Mouse (Mus musculus): ENCODE measurements around the gene Gast.

GRCm38 (mm10) chr11:100330235-100330634, 4.0 kb upstream of the Gast start:
- TF ChIP-seq CTCF (IDR thresholded peaks at IDR 0.05; ENCODE audit: borderline replicate concordance, extremely low read depth, insufficient read depth, insufficient read length): no peak
- no peak for TF ChIP-seq POLR2A (IDR thresholded peaks at IDR 0.05; ENCODE audit: borderline replicate concordance, extremely low read depth, insufficient read depth, insufficient read length, poor library complexity, severe bottlenecking)
